Mouse (Mus musculus) embryonic facial prominence, embryonic 15.5 days (tissue): ENCODE measurements around the gene Endou. TPM values are rescaled to one million over a fixed set of nuclear protein-coding genes. Genes with fewer than 3 reads are reported as not detected.

Experiments used
- ATAC-seq: fragments of 200-750 bp; cut with Nextera tagmentation; 2 replicates; pipeline ENCODE4 v1.8.0; 2017; ENCODE audit warnings: low read depth, moderate TSS enrichment; ENCODE audit not compliant: insufficient number of reproducible peaks, low FRiP score, low TSS enrichment
- H3K27ac ChIP-seq: fragments of 300-500 bp; sonication (generic); replicated peaks from 2 replicates; pipeline ENCODE4 v1.5.1; 2015; ENCODE audit warnings: mild to moderate bottlenecking, inconsistent platforms
- H3K27me3 ChIP-seq: fragments of 300-500 bp; sonication (generic); 2 replicates; pipeline ENCODE4 v1.6.1; 2015; ENCODE audit warnings: inconsistent platforms
- H3K36me3 ChIP-seq: fragments of 300-500 bp; sonication (generic); 2 replicates; pipeline ENCODE4 v1.6.1; 2015; ENCODE audit warnings: mild to moderate bottlenecking, inconsistent platforms
- H3K4me1 ChIP-seq: fragments of 300-500 bp; sonication (generic); 2 replicates; pipeline ENCODE4 v1.6.1; 2015; ENCODE audit warnings: inconsistent platforms
- H3K4me2 ChIP-seq: fragments of 300-500 bp; sonication (generic); replicated peaks from 2 replicates; pipeline ENCODE4 v1.6.1; 2015; ENCODE audit warnings: mild to moderate bottlenecking, inconsistent platforms
- H3K4me3 ChIP-seq: fragments of 300-500 bp; sonication (generic); replicated peaks from 2 replicates; pipeline ENCODE4 v1.5.1; 2015; ENCODE audit warnings: mild to moderate bottlenecking, inconsistent platforms
- H3K9ac ChIP-seq: fragments of 300-500 bp; sonication (generic); 2 replicates; pipeline ENCODE4 v1.6.1; 2015; ENCODE audit warnings: inconsistent platforms
- H3K9me3 ChIP-seq: fragments of 300-500 bp; sonication (generic); replicated peaks from 2 replicates; pipeline ENCODE4 v1.6.1; 2016; ENCODE audit warnings: inconsistent platforms
- WGBS: fragments of 180-500 bp; shearing (Covaris S2); methylation state at CpG from one replicate; pipeline ENCODE4 v1.1.7; 2015; 5-methylcytosine and 5-hydroxymethylcytosine counted together
- polyA plus RNA-seq: library from polyadenylated mRNA; unstranded; fragments of >200 nt; fragmentation: Nextera tagmentation; extraction: Ambion mirVana; gene quantifications from 2 replicates; pipeline ENCODE4 v1.2.1, GENCODE M21; 2015

The Endou gene
- 35.2 and 35.9 TPM in 2 replicates for polyA plus RNA-seq

DNA sequence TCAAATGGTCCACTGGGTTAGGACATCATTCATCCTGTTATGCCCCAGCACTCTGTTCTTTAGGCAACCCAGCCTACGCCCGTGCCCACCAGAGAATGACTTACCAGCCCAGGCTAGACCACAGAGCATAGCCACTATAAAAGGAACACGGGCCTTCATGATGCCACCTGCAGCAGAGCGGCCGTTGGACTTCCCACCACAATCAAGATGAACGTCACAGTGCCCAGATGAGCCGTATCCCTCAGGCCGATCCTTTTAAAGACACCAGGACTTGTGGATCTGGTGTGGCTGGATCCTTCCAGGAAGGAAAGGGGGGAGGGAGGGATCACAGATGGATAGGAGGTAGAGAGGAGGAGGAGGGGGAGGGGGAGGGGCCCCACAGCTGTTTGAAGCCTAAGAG lies at the start of gene Endou:
Gene Endou (minus strand): TSS at position 229 of the 400 bp plus-strand sequence.
- H3K4me1 ChIP-seq = peaks cover 11% of the 10 kb centered on the region; the same call in 1 of the 2 replicates
- H3K4me3 ChIP-seq = peak within 1 kb of the TSS; percentile 1; the same call in 1 of the 2 replicates
- WGBS = 84% methylated on average over 8 of the region's 8 CpGs
- ATAC-seq = no peak
- no peaks in the 10 kb centered on the region for H3K27me3 ChIP-seq
- H3K4me2 ChIP-seq = 0 out of 2 replicates have a peak within 1 kb of the TSS, but pooled peaks have one; percentile 0
- no peaks in the 10 kb centered on the region for H3K36me3 ChIP-seq
- H3K9me3 ChIP-seq = no peaks in the 10 kb centered on the region
- H3K27ac ChIP-seq = 0 out of 2 replicates have a peak within 1 kb of the TSS, but pooled peaks have one; percentile 3
- H3K9ac ChIP-seq = no peak within 1 kb of the TSS

DNA sequence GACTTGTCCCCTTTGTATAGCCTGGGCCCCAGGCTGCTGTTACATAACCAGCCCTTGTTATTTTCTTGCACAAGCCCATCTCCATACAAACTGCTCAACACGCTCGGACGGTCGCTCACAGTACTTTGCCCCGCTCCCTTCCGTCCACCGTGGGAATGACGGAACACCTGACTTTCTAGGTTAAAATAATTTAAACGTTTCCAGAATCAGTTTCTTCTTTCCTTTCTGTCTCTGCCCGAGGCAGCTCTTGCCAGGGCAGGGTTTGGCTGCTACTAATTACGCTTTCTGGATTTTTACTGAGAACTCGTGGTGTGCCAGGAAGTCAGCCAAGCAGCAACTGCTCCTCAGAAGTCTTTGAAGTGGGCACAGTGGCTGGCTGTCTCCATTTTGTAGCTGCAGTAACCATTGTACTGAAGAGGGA lies 49.5 kb upstream of the Endou start:
- no peak for ATAC-seq
- WGBS = 21% methylated on average over 12 of the region's 12 CpGs
- no peaks in the 10 kb centered on the region for H3K27me3 ChIP-seq
- no peak overlapping the region; the same call in 1 of the 2 replicates for H3K4me2 ChIP-seq
- peaks cover 59% of the 10 kb centered on the region for H3K4me1 ChIP-seq
- H3K36me3 ChIP-seq = no peaks in the 10 kb centered on the region
- H3K4me3 ChIP-seq = no peak overlapping the region
- H3K9ac ChIP-seq = no peak overlapping the region
- H3K9me3 ChIP-seq = no peaks in the 10 kb centered on the region
- peak overlapping the region; percentile 85 for H3K27ac ChIP-seq

DNA sequence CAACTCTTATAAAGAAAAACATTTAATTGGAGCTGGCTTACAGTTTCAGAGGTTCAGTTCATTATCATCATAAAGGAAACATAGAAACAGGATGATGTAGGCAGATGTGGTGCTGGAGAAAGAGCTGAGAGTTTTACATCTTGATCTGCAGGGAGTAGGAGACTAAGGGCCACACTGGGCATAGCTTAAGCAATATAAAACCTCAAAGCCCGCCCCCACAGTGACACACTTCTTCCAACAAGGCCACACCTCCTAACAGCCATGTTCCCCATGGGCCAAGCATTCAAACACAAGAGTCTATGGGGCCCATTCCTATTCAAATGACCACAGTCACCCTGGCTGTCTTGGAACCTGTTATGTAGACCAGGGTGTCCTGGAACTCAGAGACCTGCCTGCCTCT lies 48.4 kb upstream of the Endou start:
- no peak for ATAC-seq
- Histone ChIP-seq H3K4me2 (no peak overlapping the region), H3K4me3 (no peak overlapping the region), H3K27me3 (no peaks in the 10 kb centered on the region), H3K9ac (no peak overlapping the region), H3K27ac (peak overlapping the region; percentile 85; the same call in 1 of the 2 replicates), H3K4me1 (peaks cover 54% of the 10 kb centered on the region), H3K36me3 (no peaks in the 10 kb centered on the region), H3K9me3 (no peaks in the 10 kb centered on the region)
- WGBS = 93% methylated on average over 1 of the region's 1 CpGs

DNA sequence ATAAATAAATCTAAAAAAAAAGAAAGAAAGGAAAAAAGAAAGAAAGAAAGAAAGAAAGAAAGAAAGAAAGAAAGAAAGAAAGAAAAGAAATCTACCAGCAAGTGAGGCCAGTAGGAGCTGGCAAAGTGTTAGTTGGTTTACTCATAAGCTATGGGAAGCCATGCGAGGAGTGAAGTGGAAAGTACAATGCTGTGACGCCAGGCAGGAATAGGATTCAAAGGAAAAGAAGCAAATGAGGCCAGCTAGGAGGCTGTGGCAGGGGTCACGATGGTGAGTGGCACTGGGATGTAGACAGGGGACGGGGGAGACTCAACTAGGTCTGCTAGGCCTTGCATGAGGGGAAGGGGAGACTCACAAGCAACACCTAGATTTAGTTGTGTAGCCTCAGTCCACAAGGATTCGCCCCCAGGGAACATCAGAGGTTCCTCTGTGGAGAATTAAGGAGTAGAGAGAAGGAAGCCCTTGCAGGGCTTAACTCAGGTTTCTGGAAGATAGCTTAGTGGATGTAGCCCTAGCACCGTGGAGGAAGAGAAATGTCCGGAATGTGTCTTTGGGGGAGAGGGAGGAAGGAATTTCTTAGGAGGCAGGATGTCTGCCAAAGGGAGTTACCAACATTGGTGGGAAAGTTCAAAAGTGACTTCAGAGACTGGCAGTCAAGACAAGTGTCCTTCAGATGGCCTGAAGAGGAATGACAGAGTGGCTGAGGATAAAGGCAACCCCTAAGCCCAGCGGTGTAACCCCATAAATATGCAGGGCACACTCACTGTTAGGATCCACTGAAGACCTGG lies 47.4 kb upstream of the Endou start, which contains the start of gene Slc48a1:
Gene Slc48a1 (plus strand): TSS at position 210 of the 788 bp plus-strand sequence.
- H3K27ac ChIP-seq = peak within 1 kb of the TSS; percentile 22; the same call in 1 of the 2 replicates

DNA sequence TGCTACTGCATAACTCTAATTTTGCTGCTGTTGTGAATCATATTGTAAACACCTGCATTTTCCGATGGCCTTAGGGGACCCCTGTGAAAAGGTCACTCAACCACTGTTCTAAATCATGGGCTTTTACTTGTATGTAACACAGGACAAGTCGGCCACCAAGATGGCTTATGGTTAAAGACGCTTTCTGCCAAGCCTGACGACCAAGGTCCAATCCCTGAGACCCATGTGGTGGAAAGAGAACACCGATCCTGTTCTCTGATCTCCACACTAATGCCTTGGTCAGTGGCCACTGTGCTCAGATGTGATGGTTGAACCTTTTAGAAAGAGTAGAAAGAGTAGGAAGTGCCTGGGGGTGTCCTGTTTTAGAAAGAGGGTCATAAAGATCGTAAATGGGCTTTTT lies 45.8 kb upstream of the Endou start:
- WGBS = 79% methylated on average over 6 of the region's 6 CpGs
- Histone ChIP-seq H3K27me3 (no peaks in the 10 kb centered on the region), H3K27ac (no peak overlapping the region), H3K4me2 (no peak overlapping the region), H3K9me3 (no peaks in the 10 kb centered on the region), H3K9ac (no peak overlapping the region), H3K4me1 (peaks cover 61% of the 10 kb centered on the region), H3K4me3 (no peak overlapping the region), H3K36me3 (no peaks in the 10 kb centered on the region)
- ATAC-seq = no peak

More for the DNA sequence above, 47.4 kb upstream of the Endou start, which contains the start of gene Slc48a1:
- peaks cover 57% of the 10 kb centered on the region for H3K4me1 ChIP-seq
- 60% methylated on average over 8 of the region's 8 CpGs for WGBS
- H3K9me3 ChIP-seq = no peaks in the 10 kb centered on the region
- H3K9ac ChIP-seq = no peak within 1 kb of the TSS
- H3K4me3 ChIP-seq = no peak within 1 kb of the TSS
- H3K27me3 ChIP-seq = no peaks in the 10 kb centered on the region
- no peaks in the 10 kb centered on the region for H3K36me3 ChIP-seq
- no peak within 1 kb of the TSS for H3K4me2 ChIP-seq
- ATAC-seq = no peak

DNA sequence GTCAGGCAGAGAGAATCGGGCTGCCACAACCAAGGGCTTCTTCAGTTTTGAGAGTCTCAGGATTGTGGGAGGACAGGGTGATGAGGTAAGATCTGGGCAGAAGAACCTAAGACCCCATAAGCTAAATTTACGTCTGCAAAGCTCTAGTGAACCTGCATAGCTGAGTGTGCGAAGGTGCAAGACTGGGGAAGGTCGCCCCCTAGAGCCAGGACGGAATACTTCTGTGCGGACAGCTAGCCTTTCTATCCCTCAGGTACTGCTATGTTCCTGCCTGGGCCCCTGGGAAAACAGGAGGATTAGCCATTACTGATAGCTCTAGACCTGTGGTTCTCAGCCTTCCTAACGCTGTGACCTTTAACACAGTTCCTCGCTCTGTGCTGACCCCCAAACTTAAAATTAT lies 45.4 kb upstream of the Endou start:
- no peak overlapping the region for H3K4me2 ChIP-seq
- no peaks in the 10 kb centered on the region for H3K36me3 ChIP-seq
- no peak overlapping the region for H3K9ac ChIP-seq
- H3K27me3 ChIP-seq = no peaks in the 10 kb centered on the region
- peaks cover 59% of the 10 kb centered on the region for H3K4me1 ChIP-seq
- WGBS = 11% methylated on average over 8 of the region's 8 CpGs
- H3K9me3 ChIP-seq = no peaks in the 10 kb centered on the region
- no peak overlapping the region for H3K4me3 ChIP-seq
- no peak for ATAC-seq
- H3K27ac ChIP-seq = no peak overlapping the region

DNA sequence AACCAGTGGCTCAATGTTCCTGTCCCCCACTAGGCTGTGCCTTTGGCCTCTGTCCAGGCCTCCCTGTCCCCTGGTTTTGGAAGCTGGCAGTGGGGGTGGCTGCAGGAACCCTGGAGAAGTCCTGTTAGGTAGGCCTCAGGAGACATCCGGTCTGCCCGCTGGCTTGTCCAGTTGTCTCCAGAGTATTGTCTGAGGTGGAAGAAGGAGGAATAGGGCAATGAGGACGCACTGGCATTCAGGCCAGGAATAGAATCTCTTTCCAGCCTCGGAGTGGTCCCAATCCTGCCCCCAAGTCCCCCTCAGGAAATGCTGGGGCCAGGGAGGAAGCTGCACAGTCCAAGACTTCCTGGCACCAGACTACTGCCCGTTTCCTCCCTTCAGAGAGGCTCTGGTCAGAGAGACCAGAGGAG lies 42.8 kb upstream of the Endou start:
- Histone ChIP-seq H3K27ac (peak overlapping the region; percentile 48), H3K36me3 (no peaks in the 10 kb centered on the region), H3K4me2 (no peak overlapping the region), H3K4me3 (no peak overlapping the region), H3K9ac (no peak overlapping the region), H3K27me3 (no peaks in the 10 kb centered on the region), H3K4me1 (peaks cover 35% of the 10 kb centered on the region), H3K9me3 (no peaks in the 10 kb centered on the region)
- no peak for ATAC-seq
- 63% methylated on average over 5 of the region's 5 CpGs for WGBS

DNA sequence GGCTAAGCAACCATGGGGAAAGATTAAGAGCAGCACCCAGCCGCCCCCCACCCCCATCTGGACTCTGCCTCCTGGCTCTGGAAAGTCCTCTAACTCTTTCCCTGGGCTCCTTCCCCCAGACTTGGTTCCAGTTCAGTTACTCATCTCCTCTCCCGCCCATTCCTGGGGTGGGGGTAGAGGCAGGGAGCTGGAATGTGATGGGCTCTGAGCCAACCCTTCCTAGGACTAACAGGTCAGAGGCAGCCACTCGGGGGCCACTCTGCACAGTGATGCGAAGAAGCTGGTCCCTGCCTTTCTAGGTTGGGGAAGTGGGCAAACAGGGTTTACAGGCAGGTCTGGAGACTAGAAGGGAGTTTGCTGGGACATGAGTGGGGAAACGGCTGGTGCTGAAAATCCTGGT lies 42.0 kb upstream of the Endou start:
- Histone ChIP-seq H3K9me3 (no peaks in the 10 kb centered on the region), H3K4me2 (no peak overlapping the region; the same call in 1 of the 2 replicates), H3K4me1 (peaks cover 37% of the 10 kb centered on the region), H3K27me3 (no peaks in the 10 kb centered on the region), H3K27ac (peak overlapping the region; percentile 68), H3K36me3 (no peaks in the 10 kb centered on the region), H3K9ac (no peak overlapping the region), H3K4me3 (no peak overlapping the region)
- ATAC-seq = peak; percentile 32; the same call in 1 of the 2 replicates
- WGBS = 26% methylated on average over 5 of the region's 5 CpGs

DNA sequence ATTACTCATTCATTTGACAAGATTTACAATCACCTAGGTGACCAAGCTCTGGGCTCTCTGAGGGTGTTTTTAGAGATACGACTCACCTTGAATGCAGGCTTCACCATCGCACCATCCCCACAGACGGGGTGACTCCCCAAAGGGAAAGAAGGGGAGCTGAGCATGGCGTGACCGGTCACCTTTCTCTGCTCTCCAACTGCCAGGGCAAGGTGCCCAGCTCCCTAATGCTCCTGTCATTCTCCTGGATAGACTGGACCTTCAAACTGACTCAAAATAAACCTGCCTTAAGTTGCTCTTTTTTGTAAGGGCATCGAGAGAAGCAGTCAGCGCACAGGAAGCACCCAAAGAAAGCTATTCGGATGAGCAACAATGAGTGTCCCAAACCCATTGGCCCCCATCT lies 39.1 kb upstream of the Endou start:
- ATAC-seq = no peak
- Histone ChIP-seq H3K4me3 (no peak overlapping the region), H3K27me3 (peaks cover 20% of the 10 kb centered on the region), H3K27ac (no peak overlapping the region), H3K9me3 (no peaks in the 10 kb centered on the region), H3K4me2 (no peak overlapping the region), H3K4me1 (peaks cover 57% of the 10 kb centered on the region), H3K9ac (no peak overlapping the region), H3K36me3 (no peaks in the 10 kb centered on the region)
- WGBS = 81% methylated on average over 8 of the region's 8 CpGs

DNA sequence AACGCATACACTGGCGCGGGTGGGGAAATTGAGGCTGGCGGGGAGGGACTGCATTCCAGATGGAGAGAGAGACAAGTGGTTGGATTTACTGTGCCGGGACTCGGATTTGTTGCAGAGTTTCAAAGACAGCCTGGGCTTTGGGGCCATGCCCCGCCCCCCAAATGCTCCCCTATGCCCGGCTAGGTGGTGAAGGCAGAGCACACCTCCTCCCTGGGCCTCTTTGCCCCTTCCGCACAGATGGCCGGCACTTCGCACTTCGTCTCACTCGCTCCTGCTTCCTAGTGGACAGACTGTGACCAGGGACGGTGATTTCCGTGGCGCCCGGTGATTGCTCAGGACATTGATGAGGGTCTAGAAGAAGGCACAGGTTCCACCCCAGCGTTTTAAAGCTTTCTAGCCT lies 37.1 kb upstream of the Endou start:
- peaks cover 63% of the 10 kb centered on the region for H3K4me1 ChIP-seq
- no peaks in the 10 kb centered on the region for H3K9me3 ChIP-seq
- peak overlapping the region; percentile 87 for H3K4me2 ChIP-seq
- peak overlapping the region; percentile 50 for H3K4me3 ChIP-seq
- peak overlapping the region; percentile 73 for H3K27ac ChIP-seq
- peaks cover 23% of the 10 kb centered on the region for H3K27me3 ChIP-seq
- ATAC-seq = peak; percentile 18; the same call in 1 of the 2 replicates
- H3K36me3 ChIP-seq = no peaks in the 10 kb centered on the region
- WGBS = 1% methylated on average over 18 of the region's 18 CpGs
- peak overlapping the region; percentile 39 for H3K9ac ChIP-seq

DNA sequence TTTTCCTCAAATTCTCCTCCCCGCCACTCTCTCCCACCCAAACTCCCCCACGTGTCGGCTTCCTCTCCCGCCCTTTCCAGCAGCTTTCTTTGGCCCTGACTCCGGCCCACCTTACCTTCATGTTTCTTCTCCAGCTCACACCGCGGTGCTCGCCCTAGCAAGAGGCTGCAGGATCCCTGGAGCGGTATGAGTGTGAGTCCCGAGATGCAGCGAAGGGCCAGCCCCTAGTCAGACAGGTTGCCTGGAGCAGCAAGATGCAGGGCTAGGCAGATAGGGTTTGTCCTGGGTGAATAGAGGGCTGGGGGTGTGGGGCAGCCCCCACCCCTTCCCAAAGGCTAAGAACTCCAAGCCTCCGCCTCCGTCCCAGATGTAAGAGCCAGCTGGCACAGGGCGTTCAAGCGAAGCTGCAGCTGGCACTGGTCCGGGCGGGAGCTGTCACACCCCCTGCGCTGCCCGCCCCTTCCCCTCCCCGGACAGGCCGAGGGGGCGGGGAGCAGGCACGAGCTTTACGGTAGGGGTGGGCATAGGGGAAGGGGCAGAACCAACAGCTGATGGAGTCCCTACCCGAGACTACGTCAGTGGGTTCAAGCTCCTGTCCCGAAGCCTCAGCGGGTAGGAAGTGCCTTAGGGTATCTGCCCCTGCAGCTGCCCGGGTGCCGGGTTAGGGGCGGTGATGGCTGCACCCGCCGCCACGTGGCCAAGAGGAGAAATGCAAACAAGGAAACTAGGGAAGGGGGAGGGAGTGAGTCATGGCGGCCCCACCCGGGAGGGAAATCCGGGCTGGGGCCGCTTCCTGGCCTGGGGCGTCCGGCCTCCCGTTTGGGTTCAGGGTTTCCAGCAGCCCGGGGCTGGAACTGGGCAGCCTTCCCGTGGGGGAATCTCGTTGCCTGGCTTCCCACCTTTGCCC lies 36.4 kb upstream of the Endou start, which contains the start of gene Rapgef3:
Gene Rapgef3 (minus strand): TSS at position 693 of the 907 bp plus-strand sequence.
- peak within 1 kb of the TSS; percentile 73 for H3K27ac ChIP-seq
- H3K4me2 ChIP-seq = peak within 1 kb of the TSS; percentile 87
- H3K9ac ChIP-seq = peak within 1 kb of the TSS; percentile 39
- peaks cover 61% of the 10 kb centered on the region for H3K4me1 ChIP-seq
- no peaks in the 10 kb centered on the region for H3K36me3 ChIP-seq
- peak within 1 kb of the TSS; percentile 50 for H3K4me3 ChIP-seq
- no peaks in the 10 kb centered on the region for H3K9me3 ChIP-seq
- ATAC-seq = peak; percentile 87
- H3K27me3 ChIP-seq = peaks cover 23% of the 10 kb centered on the region
- WGBS = under 1% methylated on average over 43 of the region's 44 CpGs
